Mouse (Mus musculus): ENCODE measurements around the gene Usp2.

Gene Usp2

DNA sequence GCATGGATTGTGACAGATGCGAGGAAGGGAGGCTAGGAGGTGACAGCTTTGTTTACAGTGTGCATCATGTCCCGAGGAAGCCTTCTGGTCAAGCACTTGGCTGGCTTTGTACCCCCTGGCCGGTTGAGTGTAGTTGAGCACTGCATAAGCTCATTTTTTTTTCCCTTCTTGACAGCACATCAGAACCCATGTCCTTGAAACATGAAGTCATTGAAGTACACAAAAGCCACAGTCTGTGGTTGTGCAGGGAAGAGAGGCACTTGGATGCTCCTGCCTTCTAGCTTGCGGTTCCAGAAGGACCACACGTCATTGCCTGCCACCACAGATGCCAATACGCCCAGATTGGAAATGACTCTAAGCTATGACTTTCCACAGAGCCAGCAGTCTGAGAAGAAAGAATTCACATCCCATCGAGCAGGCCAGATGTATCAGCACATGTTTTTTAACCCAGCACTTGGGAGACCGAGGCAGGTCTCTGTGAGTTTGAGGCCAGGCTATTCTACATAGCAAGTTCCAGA lies 53.2 kb downstream of the Usp2 start:
- DNase-seq (ENCODE audit: low read depth, low spot score), result no peak

GRCm38 (mm10) chr9:44124317-44124716 lies 57.5 kb downstream of the Usp2 start:
- peak; percentile 77 for DNase-seq (ENCODE audit: low read depth, low spot score)

DNA sequence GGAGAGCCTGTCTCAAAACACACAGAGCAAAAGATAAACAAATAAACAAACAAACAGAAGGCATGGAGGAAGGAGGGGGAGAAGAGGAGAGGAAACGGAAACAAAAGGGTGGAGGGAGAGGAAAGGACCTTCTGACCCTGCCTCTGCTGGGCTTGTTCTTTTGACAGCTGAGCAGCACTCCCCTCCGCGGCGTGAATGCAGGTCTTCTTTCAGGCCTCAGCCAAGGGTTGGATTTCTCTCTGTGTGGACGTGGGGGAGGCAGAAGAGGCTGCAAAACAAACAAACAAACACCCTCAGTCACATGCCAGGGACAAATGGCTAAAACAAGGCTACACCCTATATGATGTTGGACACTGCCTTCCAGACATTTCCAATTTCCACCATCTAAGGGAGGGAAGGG lies 58.2 kb downstream of the Usp2 start:
- DNase-seq (ENCODE audit: low read depth, low spot score), result no peak

GRCm38 (mm10) chr9:44125546-44126428 lies 59.0 kb downstream of the Usp2 start:
- peak; percentile 84 for DNase-seq (ENCODE audit: low read depth, low spot score)

DNA sequence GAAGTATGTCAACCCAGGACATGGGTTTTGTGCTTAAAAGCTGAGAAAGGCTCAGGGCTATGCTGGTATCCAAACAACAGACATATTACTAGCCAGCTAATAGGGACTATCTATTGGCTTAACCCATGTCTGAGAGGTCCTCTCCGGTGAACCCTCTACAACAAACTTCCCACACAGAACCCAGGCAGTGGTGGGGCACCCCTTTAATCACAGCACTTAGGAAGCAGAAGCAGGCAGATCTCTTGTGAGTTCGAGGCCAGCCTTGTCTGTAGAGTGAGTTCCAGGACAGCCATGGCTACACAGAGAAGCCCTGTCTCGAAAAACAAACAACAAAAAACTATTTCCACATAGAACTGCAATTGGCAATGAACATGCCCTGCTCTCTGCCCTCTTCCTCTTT lies 59.9 kb downstream of the Usp2 start:
- DNase-seq (ENCODE audit: low read depth, low spot score), result no peak

DNA sequence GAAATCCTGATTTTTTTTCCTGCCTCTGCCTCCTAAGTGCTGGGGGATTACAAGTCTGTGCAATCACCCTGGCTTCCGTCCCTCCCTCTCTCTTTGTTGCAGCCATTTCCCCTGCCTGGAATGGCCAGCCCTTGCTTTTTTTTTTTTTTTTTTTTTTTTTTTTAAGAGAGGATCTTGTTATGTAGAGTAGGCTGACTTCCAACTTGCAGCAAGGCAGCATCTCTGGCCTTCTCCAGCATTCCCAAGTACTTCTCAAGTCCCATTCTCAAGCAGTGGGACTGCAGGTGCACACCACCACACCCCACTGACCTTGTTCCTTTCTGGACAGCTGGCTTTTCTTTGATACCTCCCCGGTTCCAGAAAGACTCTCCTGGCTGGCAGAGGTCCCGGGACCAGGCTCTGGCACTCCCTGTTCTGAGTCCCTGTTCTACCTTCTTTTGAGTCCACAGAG lies 60.6 kb downstream of the Usp2 start:
- peak; percentile 91 for DNase-seq (ENCODE audit: low read depth, low spot score)

DNA sequence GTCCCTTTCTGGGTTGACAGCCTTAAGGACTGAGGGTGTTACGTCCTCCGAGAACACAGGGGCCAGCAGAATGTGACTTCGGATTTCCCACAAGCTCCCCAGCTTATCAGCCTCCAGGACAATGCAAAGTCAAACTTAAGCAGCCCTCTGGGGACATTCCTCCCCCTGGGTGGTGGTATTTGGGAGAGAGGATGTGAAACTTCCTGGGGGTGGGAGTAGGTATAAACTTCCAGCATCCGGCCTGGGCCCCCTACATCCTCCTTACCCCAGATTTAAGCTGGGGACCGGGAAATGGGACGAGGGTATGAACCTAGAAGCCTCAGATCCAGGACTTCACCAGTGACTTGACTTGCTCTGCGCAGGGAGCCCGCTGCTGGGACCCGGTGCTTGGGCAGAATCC lies 62.8 kb downstream of the Usp2 start:
- DNase-seq (ENCODE audit: low read depth, low spot score), result no peak

DNA sequence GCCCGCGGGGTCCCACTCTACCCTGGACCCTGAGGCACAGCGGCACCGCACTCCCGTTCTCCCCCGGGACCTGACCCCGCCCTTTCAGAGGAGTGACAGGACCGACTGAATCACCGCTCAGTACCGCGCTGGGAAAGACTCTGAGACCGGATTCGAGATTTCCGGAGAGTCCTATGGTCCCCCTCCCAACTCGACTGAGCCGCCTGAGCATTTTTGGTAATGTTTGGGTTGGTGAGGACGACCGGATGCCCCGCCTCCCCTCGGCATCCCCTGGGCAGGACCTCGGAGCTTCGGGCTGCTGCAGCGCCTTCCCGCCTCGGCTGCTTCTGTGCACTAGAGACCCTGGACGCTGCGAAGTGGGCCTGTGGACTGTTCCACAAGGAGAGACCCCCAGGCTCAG lies 63.2 kb downstream of the Usp2 start:
- DNase-seq (ENCODE audit: low read depth, low spot score), result peak; percentile 75

GRCm38 (mm10) chr9:44130581-44131275 lies 63.9 kb downstream of the Usp2 start:
- DNase-seq (ENCODE audit: low read depth, low spot score), result peak; percentile 50

DNA sequence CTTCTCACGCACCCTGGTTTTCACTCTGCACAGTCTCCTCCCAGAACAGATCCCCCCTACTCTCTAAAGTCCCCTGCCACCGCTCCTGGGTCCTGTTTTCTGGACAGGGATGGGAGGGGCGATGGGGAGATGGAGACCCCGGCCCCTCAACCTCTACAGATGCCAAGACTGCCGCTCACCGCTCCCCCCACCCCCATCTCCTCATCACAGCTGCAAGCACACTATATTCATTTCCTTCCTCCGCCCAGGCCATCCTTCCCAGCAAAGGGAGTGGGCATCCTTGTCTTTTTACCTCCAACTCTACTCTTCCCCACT lies 64.4 kb downstream of the Usp2 start:
- DNase-seq (ENCODE audit: low read depth, low spot score), result no peak

GRCm38 (mm10) chr9:44132200-44132599 lies 65.4 kb downstream of the Usp2 start:
- DNase-seq (ENCODE audit: low read depth, low spot score), result no peak

DNA sequence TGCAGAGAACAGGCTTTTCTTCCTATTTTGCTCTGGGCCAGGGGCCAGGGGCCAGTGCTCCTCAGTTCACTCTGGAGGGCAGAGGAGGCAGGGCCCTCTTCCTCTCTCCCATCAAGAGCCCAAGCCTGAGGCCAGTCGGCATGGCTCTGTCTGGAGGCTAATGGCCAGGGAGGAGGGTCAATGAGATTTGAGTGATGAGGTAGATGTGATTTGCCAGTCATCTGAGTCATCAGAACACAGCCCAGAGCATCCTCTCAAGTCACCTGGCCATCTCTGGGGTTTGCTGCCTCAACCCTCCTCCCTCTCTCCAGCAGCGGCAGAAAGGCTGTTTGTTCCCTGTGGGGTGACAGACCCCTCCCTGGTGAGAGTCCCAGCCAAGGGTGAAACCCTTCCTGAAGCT lies 66.5 kb downstream of the Usp2 start:
- DNase-seq (ENCODE audit: low read depth, low spot score), result no peak

DNA sequence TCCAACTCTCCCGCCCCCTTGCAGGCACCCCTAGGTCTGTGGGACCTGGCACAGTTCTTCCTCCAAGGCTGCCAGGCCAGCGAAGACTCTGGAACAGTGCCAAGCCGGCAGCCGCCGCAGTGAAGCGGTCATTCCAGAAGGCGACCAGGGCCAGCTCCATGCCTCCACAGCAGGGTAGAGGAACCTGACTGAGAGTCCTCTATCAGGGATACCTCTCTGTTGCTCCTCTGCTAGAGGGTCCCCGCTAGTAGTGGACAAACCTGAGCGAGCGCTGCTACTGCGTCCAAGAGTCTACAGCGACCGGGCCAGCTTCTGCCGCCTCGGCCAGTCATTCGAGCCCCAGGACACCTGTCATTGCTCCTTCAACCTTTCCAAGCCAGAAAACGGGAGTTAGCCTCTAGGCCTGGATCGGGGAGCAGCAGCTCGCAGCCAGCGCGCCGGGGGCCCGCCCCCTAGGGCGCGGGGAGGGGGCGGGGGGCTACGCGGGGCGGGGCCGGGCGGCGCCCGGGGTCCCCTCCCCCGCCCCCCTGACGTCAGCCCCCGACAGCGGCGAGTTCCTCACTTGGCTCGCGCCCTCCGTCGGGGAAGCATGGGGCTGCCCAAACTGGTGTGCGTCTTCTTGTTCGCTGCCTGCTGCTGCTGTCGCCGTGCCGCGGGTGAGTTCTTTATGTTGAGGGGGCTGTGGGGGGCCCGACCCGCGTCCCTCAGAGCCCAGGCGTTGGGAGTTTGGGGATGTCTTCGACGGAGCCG lies 67.5 kb downstream of the Usp2 start, which contains the start of gene Mcam:
Mcam (plus strand) TSS at position 369 of the 750 bp plus-strand sequence.
- no peak for DNase-seq (ENCODE audit: low read depth, low spot score)

- no peak for DNase-seq (ENCODE audit: low read depth, low spot score)
Measured at GRCm38 (mm10) chr9:44134851-44135730, 68.3 kb downstream of the Usp2 start.

DNA sequence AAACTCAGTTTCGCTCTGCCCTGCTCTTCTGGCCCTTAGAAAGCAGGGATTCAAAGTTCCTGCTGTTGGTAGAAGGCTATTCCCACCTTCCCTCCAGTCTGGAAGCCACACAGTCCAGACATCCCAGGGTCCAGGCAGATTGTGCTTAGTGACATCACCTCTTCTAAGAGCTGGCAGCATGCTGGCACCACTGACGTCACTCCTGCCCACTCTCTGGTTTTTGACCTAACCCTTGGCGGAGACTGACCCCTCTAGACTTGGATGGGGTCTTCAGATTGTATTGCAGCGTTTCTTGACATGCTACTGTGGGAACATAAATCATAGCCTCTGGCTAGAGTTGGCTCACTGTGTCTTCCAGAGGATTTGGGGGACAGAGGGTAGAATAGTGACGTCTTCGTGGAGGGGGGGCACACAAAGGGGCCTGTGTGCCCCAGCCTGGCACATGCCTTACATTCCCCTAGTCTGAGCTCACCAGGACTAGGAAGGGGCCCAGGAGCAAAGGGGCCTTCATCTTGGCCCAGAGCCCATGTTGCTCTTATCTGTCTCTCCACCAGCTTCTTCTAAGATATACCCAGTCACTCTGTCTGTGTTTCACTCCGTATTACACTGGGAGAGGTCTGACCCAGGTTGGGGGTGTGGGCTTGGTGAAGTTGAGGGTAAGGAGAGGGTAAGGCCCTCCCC lies 69.0 kb downstream of the Usp2 start:
- DNase-seq (ENCODE audit: low read depth, low spot score), result no peak

- DNase-seq (ENCODE audit: low read depth, low spot score), result no peak
Measured at GRCm38 (mm10) chr9:44137846-44138245, 71.0 kb downstream of the Usp2 start.

GRCm38 (mm10) chr9:44141951-44142350 lies 75.1 kb downstream of the Usp2 start:
- DNase-seq (ENCODE audit: low read depth, low spot score), result no peak

DNA sequence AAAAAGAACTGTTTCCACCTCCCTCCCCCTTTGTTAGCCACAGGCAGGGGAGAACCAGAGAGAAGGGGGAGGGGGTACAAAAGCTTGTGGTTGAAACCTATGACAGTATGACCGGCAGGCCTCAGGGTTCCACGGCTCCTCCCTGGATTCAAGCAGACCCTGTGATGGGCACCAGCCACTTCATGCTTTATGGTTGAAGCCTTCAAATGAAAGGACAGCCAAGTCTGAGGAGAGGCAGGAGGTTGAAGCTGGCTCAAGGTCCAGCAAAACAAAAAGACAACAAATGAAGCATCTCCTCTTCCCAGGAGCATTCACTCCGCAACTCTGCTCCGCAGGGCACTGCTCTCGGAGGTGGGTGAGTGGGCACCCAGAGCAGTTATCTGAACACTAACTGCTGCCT lies 76.6 kb downstream of the Usp2 start:
- DNase-seq (ENCODE audit: low read depth, low spot score), result no peak

DNA sequence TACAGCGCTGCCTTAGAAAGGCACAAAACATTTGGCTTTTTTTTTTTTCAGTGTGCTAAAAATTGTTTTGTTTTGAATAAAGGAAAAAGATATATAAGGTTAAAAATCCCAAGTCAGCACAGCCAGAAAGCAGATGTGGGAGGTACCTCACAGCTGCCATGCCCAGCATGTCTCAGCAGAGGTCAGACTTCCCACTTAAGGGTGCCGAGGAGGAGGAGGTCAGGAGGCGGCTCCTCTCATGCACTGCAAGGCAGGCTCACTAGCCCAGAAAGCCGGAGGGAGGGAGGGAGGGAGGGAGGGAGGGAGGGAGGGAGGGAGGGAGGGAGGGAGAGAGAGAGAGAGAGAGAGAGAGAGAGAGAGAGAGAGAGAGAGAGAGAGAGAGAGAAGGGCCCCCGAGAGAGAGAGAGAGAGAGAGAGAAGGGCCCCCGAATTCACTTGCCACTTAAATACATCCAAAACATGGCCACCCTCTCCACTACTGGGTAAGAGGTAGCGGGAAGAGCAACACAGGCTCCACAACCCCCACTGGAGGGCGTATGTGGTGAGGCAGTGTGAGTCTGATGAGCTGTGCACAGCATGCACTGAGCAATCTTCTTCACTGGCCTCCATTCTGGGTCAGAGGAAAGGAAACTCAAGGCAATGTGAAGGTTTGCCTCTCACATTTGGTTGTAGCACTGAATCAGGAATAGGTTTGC lies 77.3 kb downstream of the Usp2 start:
- peak; percentile 75 for DNase-seq (ENCODE audit: low read depth, low spot score)

DNA sequence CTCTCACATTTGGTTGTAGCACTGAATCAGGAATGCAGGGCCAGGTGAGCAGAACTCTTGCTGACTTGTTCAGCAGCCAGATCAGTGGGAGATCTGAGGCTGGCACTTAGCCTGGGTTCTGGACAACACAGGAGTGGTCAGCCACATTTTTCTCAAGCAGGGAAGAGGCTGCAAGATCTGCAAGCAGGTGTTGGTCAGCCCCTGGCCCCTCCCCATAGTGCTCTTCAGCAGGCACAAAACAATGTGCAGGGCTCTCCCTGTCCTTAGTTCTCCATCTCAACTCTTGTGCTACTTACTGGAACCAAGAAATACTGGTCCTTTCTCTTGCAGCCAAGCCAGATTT lies 77.9 kb downstream of the Usp2 start:
- DNase-seq (ENCODE audit: low read depth, low spot score), result no peak
